Mouse (Mus musculus) midbrain, embryonic 13.5 days (tissue): ENCODE measurements around the gene Gsk3a. TPM values are rescaled to one million over a fixed set of nuclear protein-coding genes. Genes with fewer than 3 reads are reported as not detected.
A peak's percentile ranks its signal among the peaks of the same experiment; 100 is the strongest.

Experiments used
- ATAC-seq: fragments of 200-750 bp; cut with Nextera tagmentation; 2 replicates; pipeline ENCODE4 v1.8.0; 2017; ENCODE audit warnings: mild to moderate bottlenecking, moderate TSS enrichment, moderate library complexity
- H3K27ac ChIP-seq: fragments of 300-500 bp; sonication (generic); 2 replicates; pipeline ENCODE4 v1.5.1; 2015; ENCODE audit warnings: inconsistent platforms, mild to moderate bottlenecking, moderate library complexity
- H3K27me3 ChIP-seq: fragments of 300-500 bp; sonication (generic); 2 replicates; pipeline ENCODE4 v1.6.1; 2015; ENCODE audit warnings: mild to moderate bottlenecking, inconsistent platforms
- H3K36me3 ChIP-seq: fragments of 300-500 bp; sonication (generic); 2 replicates; pipeline ENCODE4 v1.6.1; 2015; ENCODE audit warnings: mild to moderate bottlenecking, inconsistent platforms
- H3K4me1 ChIP-seq: fragments of 300-500 bp; sonication (generic); replicated peaks from 2 replicates; pipeline ENCODE4 v1.6.1; 2015; ENCODE audit warnings: inconsistent platforms
- H3K4me2 ChIP-seq: fragments of 300-500 bp; sonication (generic); replicated peaks from 2 replicates; pipeline ENCODE4 v1.6.1; 2015; ENCODE audit warnings: moderate library complexity, mild to moderate bottlenecking, inconsistent platforms
- H3K4me3 ChIP-seq: fragments of 300-500 bp; sonication (generic); replicated peaks from 2 replicates; pipeline ENCODE4 v1.5.1; 2015; ENCODE audit warnings: mild to moderate bottlenecking, inconsistent platforms
- H3K9ac ChIP-seq: fragments of 300-500 bp; sonication (generic); replicated peaks from 2 replicates; pipeline ENCODE4 v1.6.1; 2015; ENCODE audit warnings: mild to moderate bottlenecking, inconsistent platforms
- H3K9me3 ChIP-seq: fragments of 300-500 bp; sonication (generic); 2 replicates; pipeline ENCODE4 v1.6.1; 2016; ENCODE audit warnings: mild to moderate bottlenecking, inconsistent platforms
- WGBS: fragments of 180-500 bp; shearing (Covaris S2); methylation state at CpG from one replicate; pipeline ENCODE4 v1.1.7; 2015; 5-methylcytosine and 5-hydroxymethylcytosine counted together
- polyA plus RNA-seq: library from polyadenylated mRNA; unstranded; fragments of >200 nt; fragmentation: Nextera tagmentation; extraction: Ambion mirVana; gene quantifications from 2 replicates; pipeline ENCODE4 v1.2.1, GENCODE M21; 2015

The Gsk3a gene
- polyA plus RNA-seq, 1 experiment from 2014 or later, result 15.9 TPM

DNA sequence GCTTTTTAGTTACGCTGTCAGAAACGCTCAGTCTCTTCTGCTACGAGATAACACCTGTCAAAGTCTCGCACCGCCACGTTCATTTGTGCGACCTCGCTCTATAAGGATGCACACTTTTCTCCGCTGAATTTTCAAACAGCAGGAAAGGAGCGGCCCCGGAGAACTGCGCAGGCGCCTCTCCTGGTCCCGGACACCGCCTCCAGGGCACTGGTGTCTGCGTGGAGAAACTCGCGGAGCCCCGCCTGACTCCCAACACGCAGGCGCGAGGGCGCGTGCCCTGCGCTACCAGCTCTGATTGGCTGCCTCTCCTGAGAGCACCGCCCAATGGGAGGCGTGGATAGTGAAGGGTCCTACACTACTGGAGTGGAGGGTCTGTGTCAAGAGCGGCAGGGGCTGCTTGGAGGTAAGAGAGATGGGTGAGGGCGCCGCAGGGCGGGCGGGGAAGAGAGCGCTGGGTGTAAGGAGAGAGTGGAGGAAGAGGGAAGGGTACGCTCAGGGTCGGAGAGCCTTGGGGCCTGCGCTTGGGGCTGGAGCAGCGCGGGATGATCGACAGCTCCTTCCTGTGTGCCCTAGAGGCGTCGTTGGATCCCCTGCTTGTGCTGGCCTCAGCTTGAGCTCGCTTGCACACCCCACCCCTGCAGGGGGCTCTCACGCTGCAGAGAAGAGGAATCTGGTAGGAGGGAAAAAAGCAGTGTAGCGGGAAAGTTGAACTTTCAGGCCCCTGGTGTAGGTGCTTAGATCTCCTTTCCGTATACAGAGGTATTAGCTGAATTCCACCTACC, 16.4 kb downstream of the Gsk3a start, which contains the start of gene Zfp526:
Gene Zfp526 (plus strand): TSS at position 324 of the 782 bp plus-strand sequence.
- WGBS, result under 1% methylated on average over 44 of the region's 45 CpGs
- no peaks in the 10 kb centered on the region for H3K27me3 ChIP-seq
- peak within 1 kb of the TSS; percentile 76 for H3K9ac ChIP-seq
- H3K4me3 ChIP-seq, result peak within 1 kb of the TSS; percentile 64
- H3K9me3 ChIP-seq, result no peaks in the 10 kb centered on the region
- peak within 1 kb of the TSS; percentile 88 for H3K4me2 ChIP-seq
- H3K36me3 ChIP-seq, result peaks cover 38% of the 10 kb centered on the region
- peak; percentile 97 for ATAC-seq
- peaks cover 45% of the 10 kb centered on the region for H3K4me1 ChIP-seq
- H3K27ac ChIP-seq, result peak within 1 kb of the TSS; percentile 87

DNA sequence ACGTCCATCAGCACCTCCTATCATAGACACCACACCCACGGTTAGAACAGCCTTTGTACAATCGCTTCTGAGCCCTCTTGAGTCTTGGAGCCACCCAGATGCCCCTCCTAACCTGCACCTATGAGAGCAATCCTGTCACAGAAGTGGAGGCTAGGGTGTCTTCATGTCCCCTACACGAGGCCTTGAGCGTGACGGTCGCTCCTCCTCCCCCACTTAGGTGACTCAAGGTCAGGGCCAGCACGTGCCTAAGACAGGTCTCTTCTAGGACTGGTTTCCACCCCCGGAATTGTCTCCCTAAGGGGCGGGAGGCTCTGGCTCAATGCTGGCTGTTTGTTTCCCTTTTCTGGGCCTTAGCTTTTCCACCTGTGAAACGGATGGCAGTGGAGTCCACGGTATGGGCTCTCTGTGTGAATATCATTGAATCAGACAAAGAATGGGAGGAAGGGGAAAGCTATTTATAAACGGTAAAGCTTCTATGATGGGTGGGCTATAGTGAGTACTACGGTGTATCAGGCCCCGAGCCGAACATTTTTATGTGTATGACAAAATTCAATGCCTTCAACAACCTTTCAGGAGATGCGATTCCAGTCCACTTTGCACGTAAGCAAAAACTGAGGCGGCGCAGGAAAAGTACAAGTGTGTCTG, 17.1 kb downstream of the Gsk3a start, which contains the start of gene Dedd2:
Gene Dedd2 (minus strand): TSS at position 159 of the 645 bp plus-strand sequence.
- Histone ChIP-seq H3K36me3 (peaks cover 32% of the 10 kb centered on the region), H3K9me3 (no peaks in the 10 kb centered on the region), H3K4me3 (peak within 1 kb of the TSS; percentile 64), H3K9ac (peak within 1 kb of the TSS; percentile 76), H3K4me2 (peak within 1 kb of the TSS; percentile 88), H3K27ac (peak within 1 kb of the TSS; percentile 87), H3K4me1 (peaks cover 45% of the 10 kb centered on the region), H3K27me3 (no peaks in the 10 kb centered on the region)
- peak; percentile 4 for ATAC-seq
- 7% methylated on average over 20 of the region's 20 CpGs for WGBS

DNA sequence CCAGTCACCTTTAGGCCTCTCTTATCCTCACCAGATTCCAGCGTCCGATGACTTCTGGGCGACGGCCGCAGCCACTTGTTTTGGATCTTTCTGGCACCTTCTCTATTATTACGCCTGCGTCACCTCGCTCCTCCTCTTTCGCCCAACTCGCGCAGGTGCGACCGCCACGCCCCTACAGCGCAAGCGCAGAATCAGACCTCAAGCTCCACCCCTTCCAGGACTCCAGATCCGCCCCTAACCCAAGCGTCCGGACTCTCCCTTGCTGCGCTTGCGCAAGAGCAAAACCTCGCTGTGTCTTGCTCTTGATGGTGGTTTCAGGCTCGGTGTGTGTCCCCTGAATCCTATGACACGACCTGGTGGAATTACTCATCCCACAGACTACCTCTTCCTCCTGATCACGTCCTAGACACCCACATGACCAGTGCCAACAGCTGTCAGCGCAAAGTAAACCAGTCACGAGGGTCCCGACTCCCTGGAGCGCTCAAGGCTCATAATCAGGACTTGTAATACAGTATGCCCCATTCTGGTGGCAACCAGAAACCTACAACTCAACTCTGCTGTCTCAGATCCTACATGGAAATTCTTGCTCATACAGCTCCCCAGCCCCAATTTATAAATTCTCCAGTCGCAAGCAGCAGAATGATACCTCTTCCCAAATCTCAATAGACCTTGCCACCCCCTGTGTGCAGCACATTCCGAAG, 17.7 kb downstream of the Gsk3a start:
- peak overlapping the region; percentile 74 for H3K27ac ChIP-seq
- no peaks in the 10 kb centered on the region for H3K9me3 ChIP-seq
- peak overlapping the region; percentile 64 for H3K4me3 ChIP-seq
- H3K27me3 ChIP-seq, result no peaks in the 10 kb centered on the region
- peak overlapping the region; percentile 73; the same call in 1 of the 2 replicates for H3K9ac ChIP-seq
- 5% methylated on average over 31 of the region's 31 CpGs for WGBS
- H3K4me2 ChIP-seq, result peak overlapping the region; percentile 88
- ATAC-seq, result peak; percentile 59
- H3K4me1 ChIP-seq, result peaks cover 45% of the 10 kb centered on the region
- H3K36me3 ChIP-seq, result peaks cover 32% of the 10 kb centered on the region

DNA sequence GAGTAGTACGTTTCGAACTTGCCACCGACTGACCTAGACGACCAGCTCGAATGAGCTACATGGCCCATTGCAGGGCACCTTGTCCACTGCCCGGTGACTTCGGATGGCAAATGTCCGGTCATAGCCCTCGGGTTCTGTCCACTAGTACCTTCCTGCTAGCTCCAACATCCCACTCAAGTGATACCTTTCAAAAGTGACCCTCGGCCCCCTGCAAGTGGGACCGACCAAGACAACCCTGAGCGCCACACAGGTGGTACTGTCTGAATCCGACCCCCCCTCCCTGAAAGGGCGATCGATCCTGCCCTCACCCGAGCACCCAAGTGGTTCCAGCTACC, 18.3 kb downstream of the Gsk3a start:
- 0% methylated on average over 16 of the region's 16 CpGs for WGBS
- peak overlapping the region; percentile 74; the same call in 1 of the 2 replicates for H3K27ac ChIP-seq
- peak; percentile 35 for ATAC-seq
- H3K4me1 ChIP-seq, result peaks cover 45% of the 10 kb centered on the region
- no peaks in the 10 kb centered on the region for H3K27me3 ChIP-seq
- H3K9ac ChIP-seq, result peak overlapping the region; percentile 73
- no peaks in the 10 kb centered on the region for H3K9me3 ChIP-seq
- H3K4me2 ChIP-seq, result peak overlapping the region; percentile 88
- H3K36me3 ChIP-seq, result peaks cover 29% of the 10 kb centered on the region
- peak overlapping the region; percentile 64 for H3K4me3 ChIP-seq

DNA sequence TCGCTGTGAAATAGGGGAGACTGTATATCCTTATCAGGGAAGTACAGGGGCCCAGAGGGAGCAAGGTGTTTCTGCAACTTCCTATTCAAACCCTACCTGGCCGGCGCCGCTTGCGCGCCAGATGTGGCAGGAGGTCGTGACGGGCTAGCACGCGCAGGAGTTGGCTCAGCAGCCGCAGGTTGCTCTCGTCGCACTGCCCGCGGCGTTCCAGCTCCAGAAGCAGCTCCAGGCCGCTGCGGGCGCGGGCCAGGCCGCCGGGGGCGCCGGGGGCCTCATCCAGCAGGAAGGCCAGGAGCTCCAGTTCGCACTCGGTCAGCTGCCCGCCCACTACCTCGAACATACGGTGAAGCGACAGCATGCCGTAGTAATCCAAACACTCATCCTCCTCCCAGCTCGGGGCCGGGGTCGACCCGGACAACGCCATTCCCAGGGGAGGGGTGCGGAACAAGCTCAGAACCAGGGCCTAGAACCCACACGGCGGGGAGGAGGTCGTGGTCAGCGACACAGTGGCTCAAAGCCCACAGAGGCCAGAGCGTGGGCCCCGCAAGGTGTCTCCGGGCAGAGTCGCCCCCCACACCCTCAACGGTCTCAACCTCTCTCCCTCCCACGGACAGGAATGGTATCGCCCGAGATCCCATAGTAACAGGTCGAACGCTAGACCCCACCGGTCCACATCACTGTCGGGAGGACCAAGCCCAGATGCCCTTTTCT, 18.8 kb downstream of the Gsk3a start:
- H3K27ac ChIP-seq, result peak overlapping the region; percentile 74
- no peaks in the 10 kb centered on the region for H3K9me3 ChIP-seq
- peak overlapping the region; percentile 88 for H3K4me2 ChIP-seq
- H3K4me1 ChIP-seq, result peaks cover 45% of the 10 kb centered on the region
- peaks cover 27% of the 10 kb centered on the region for H3K36me3 ChIP-seq
- no peaks in the 10 kb centered on the region for H3K27me3 ChIP-seq
- ATAC-seq, result peak; percentile 15
- peak overlapping the region; percentile 73 for H3K9ac ChIP-seq
- H3K4me3 ChIP-seq, result peak overlapping the region; percentile 64
- WGBS, result under 1% methylated on average over 53 of the region's 53 CpGs

DNA sequence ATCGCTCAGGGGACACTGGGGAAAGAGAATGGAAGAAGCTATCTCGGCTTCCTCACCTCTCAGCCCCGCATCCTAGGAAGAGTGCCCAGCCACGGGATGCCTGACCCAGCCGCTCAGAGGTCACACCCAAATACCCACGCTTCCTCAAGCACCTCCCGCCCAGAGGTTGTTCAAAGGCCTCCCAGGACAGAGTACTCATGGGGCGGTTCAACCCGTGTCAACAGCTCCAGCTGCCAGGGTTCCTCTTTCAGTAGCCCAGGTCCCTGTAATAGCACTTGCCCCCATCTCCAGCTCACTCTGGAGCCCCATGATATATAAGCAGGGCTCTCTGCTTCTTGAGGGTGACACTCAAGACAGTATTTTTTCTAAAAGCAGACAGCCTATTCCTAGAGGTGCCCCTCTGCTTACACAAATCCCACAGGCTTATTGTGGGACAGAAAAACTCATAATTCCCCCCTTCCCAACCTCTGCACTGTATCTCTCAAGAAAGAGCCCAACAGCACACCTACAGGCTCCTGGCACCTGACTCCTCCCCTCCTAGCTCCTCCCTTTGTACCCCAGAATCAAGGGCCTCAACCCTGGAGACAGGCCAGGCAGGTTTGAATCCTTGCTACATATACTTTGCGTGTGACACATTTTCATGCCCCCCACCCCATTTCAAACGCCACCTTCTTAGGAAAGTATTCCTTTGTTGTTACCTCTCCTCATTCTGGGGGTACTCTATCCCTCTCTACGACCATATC, 19.8 kb downstream of the Gsk3a start:
- Histone ChIP-seq H3K4me1 (peaks cover 43% of the 10 kb centered on the region), H3K4me2 (peak overlapping the region; percentile 88), H3K36me3 (peaks cover 24% of the 10 kb centered on the region), H3K27me3 (no peaks in the 10 kb centered on the region), H3K4me3 (peak overlapping the region; percentile 64; the same call in 1 of the 2 replicates), H3K27ac (no peak overlapping the region), H3K9ac (no peak overlapping the region), H3K9me3 (no peaks in the 10 kb centered on the region)
- WGBS, result 75% methylated on average over 12 of the region's 12 CpGs
- ATAC-seq, result no peak

DNA sequence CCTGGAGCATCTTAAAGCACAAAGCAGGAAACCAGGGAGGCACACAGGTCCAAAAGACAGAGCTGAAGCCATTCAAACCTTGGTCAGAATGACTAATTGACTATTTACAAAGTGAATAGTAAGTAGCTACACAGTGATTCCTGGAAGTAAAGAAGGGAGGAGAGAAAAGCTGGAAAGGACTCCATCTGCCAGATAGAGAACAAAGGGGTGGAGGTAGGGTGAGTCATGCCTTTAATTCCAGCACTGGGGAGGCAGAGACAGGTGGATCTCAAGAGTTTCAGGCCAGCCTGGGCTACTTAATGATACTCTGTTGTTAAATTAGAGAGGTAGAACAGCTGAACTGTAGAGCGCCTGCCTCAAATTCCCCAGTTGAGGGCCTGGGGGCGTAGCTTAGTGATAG, 23.5 kb downstream of the Gsk3a start:
- Histone ChIP-seq H3K27me3 (no peaks in the 10 kb centered on the region), H3K27ac (no peak overlapping the region), H3K9me3 (no peaks in the 10 kb centered on the region), H3K4me3 (no peak overlapping the region), H3K36me3 (peaks cover 45% of the 10 kb centered on the region), H3K4me2 (no peak overlapping the region), H3K4me1 (peaks cover 16% of the 10 kb centered on the region), H3K9ac (no peak overlapping the region)
- 92% methylated on average over 2 of the region's 2 CpGs for WGBS
- ATAC-seq, result no peak

DNA sequence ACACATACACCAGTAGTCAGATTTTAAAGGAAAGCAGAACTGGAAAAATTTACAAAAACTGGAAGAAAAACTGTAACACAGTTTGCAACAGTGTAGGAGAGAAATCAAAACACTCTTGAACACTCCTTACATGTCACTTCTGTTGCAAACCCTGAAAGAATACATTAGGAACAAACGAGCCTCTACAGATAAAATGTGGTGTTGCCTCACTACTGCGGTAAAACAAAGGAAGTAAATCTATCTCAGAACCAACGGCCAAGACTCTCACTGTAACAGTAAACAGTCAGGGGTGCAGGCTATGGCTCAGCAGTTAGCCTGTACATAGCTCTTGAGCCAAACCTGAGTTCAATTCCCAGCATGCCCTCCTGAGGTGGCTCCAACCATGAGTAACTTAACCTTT, 24.6 kb downstream of the Gsk3a start:
- WGBS, result 84% methylated on average over 3 of the region's 3 CpGs
- H3K36me3 ChIP-seq, result peaks cover 56% of the 10 kb centered on the region

DNA sequence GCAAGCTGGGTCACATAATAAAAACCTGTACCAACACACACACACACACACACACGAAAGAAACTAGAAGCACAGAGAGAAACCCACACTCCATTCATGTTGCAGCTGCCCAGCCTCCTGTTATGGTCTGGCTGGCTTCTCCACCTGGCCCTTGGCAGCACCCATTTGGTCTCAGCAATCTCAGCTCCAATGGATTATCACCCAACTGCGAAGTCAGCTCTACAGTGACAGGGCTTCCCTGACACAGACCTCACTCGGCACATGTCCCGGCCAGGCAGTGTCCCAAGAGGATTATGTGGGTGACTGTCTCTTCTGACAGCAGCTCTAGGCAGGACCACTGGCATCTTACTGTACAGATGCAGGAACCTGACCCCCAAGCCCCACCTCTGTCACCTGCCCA, 27.2 kb downstream of the Gsk3a start:
- Histone ChIP-seq H3K9ac (no peak overlapping the region), H3K27ac (no peak overlapping the region), H3K4me1 (no peaks in the 10 kb centered on the region), H3K4me2 (no peak overlapping the region), H3K27me3 (no peaks in the 10 kb centered on the region), H3K9me3 (no peaks in the 10 kb centered on the region), H3K4me3 (no peak overlapping the region), H3K36me3 (peaks cover 72% of the 10 kb centered on the region)
- no peak for ATAC-seq
- WGBS, result 91% methylated on average over 4 of the region's 4 CpGs

More for the DNA sequence above, 24.6 kb downstream of the Gsk3a start:
- Histone ChIP-seq H3K4me1 (peaks cover 6% of the 10 kb centered on the region), H3K4me2 (no peak overlapping the region), H3K27me3 (no peaks in the 10 kb centered on the region), H3K9me3 (no peaks in the 10 kb centered on the region), H3K4me3 (no peak overlapping the region), H3K9ac (no peak overlapping the region), H3K27ac (no peak overlapping the region)
- no peak for ATAC-seq

DNA sequence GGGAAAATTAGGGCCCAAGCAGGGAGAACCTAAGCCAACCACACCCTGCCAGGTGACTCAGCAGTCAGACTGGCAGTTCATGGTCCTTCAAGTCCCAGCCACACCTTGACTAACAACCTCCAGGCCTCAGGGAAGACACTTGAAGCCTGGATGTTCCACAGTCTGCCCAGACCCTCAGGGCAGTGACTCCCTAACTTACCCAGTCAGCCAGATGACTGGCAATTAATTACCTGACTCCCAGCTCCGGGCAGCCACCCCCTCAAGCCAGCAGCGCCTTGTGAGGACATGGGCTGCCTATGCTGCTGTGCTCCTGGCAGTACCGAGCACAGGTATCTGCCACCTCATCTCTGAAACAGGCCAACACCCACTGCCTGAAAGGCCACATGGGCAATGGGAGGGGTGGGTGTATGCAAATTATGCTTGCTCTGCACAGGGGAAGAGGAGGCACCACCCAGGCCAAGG, 28.5 kb downstream of the Gsk3a start:
- H3K36me3 ChIP-seq, result peaks cover 73% of the 10 kb centered on the region
- no peak overlapping the region for H3K9ac ChIP-seq
- H3K4me2 ChIP-seq, result no peak overlapping the region
- no peaks in the 10 kb centered on the region for H3K4me1 ChIP-seq
- ATAC-seq, result no peak
- no peaks in the 10 kb centered on the region for H3K9me3 ChIP-seq
- H3K4me3 ChIP-seq, result no peak overlapping the region
- no peak overlapping the region for H3K27ac ChIP-seq
- 87% methylated on average over 3 of the region's 3 CpGs for WGBS
- H3K27me3 ChIP-seq, result no peaks in the 10 kb centered on the region
